Mouse (Mus musculus): ENCODE measurements around the gene Atp13a1. TPM values are rescaled to one million over a fixed set of nuclear protein-coding genes. Genes with fewer than 3 reads are reported as not detected.
A peak's percentile ranks its signal among the peaks of the same experiment; 100 is the strongest.

The Atp13a1 gene
- polyA plus RNA-seq, 1 experiment = 31.2 TPM

DNA sequence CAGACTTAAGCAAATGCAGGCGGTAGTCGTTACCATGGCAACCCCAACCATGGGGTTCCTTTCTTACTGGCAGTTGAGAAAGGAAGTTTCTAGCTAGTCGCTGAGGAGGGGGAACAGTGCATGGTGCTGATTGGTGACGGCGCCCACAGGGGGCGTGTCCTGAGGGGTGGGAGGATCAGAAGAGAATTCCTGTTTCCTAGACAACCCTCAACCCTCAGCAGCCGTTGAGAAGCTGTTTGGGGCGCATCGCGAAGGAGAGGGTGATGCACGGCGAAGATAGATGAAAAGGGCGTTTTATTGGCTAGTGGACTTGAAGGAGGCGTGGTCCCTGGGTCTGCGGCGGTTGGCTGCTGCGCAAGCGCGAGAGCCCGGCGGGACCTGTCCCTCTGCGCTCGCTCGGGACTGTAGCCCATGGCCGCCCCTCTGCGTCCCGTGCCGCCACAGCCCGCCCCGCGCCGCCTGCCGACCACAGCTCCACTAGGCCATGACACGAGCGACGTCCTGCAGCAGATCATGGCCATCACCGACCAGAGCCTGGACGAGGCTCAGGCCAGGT is 41.4 kb downstream of the Atp13a1 start, which contains the start of gene Pbx4:
Gene Pbx4 (plus strand): TSS at position 194 of the 556 bp plus-strand sequence.
- Histone ChIP-seq H3K4me1 (ENCODE audit: control insufficient read depth, insufficient read depth, low read length) (peaks cover 18% of the 10 kb centered on the region), H3K4me3 (ENCODE audit: insufficient read depth, low read length) (peak within 1 kb of the TSS; percentile 82), H3K27ac (ENCODE audit: insufficient read depth, low read depth, low read length) (no peak within 1 kb of the TSS)
- TF ChIP-seq POLR2A (IDR thresholded peaks at IDR 0.05; ENCODE audit: borderline replicate concordance, low read depth, low read length) (no peak), CTCF (IDR thresholded peaks at IDR 0.05; ENCODE audit: low read depth, low read length) (no peak)

DNA sequence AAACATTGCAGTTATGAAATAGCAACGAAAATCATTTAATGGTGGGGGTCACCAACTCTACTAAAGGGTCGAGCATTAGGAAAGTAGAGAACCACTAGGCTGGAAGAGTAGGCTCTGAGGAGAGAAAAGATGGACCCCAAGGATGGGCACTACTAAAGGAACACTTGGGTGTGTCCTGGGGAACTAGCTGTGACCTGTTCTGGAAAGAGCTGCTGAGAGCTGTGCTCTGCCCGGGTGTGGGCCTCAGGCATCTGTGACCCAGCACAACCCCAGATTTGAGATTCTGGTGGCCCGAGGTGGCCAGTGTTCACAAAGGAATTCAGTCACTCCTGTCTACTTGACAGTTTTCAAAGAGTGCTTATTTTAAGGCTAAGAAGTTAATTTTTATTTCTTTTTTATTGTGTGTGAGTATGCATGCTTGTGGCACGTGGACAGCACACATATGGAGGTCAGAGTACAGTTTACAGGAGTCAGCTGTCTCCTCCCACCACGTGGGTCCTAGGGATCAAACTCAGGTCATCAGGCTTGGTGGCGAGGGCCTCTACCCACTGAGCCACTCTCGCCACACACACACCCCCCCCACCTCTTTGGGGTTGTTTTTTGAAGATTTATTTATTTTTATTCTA is 46.2 kb downstream of the Atp13a1 start:
- TF ChIP-seq CTCF (IDR thresholded peaks at IDR 0.05; ENCODE audit: low read depth, low read length) (no peak), POLR2A (IDR thresholded peaks at IDR 0.05; ENCODE audit: borderline replicate concordance, low read depth, low read length) (no peak)
- no peak overlapping the region for H3K27ac ChIP-seq (ENCODE audit: insufficient read depth, low read depth, low read length)
- peaks cover 11% of the 10 kb centered on the region for H3K4me1 ChIP-seq (ENCODE audit: control insufficient read depth, insufficient read depth, low read length)
- no peak overlapping the region for H3K4me3 ChIP-seq (ENCODE audit: insufficient read depth, low read length)

DNA sequence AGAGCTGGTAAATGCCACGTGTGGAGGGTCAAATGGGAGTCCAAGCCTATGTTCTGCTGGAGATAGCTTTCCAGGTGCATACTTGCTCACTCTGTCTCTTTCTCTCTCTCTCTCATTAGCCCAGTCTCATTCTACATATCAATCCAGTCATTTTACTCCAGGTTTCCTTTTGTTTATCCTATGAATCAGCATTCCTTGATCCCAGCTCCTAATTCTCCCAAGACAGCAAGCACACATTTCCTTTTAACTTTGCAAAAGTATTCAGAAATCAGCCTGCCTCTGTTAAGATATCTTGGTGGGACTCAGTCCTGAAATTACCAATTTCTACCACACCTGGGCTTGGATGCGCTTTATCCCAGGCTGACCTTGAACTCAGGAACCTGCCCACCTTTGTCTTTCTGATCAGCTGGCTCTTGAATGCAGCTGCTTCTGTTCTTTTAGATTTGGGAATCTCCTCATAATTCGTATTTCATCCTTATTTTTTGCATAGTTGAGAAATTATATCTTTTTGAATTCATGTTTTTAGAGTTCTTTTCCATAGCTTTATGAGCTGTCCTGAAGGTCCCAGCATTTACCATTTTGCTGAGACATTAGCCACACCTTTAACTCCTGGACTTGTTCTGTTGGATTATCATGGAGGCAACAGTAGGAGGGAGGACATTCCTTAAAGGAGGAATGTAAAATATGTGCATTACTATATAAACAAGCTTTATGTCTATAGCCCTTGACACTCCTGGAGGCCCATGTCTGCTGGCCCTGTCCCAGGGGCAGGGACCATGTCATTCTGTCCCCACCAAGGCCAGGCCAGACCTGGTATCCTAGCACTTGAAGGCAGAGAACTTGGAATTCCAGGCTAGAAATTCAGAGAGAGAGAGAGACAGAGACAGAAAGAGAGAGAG is 56.5 kb downstream of the Atp13a1 start:
- TF ChIP-seq POLR2A (IDR thresholded peaks at IDR 0.05; ENCODE audit: borderline replicate concordance, low read depth, low read length) = no peak
- TF ChIP-seq CTCF (IDR thresholded peaks at IDR 0.05; ENCODE audit: low read depth, low read length) = no peak
- H3K27ac ChIP-seq (ENCODE audit: insufficient read depth, low read depth, low read length) = no peak overlapping the region
- H3K4me3 ChIP-seq (ENCODE audit: insufficient read depth, low read length) = no peak overlapping the region
- peaks cover 58% of the 10 kb centered on the region for H3K4me1 ChIP-seq (ENCODE audit: control insufficient read depth, insufficient read depth, low read length)

DNA sequence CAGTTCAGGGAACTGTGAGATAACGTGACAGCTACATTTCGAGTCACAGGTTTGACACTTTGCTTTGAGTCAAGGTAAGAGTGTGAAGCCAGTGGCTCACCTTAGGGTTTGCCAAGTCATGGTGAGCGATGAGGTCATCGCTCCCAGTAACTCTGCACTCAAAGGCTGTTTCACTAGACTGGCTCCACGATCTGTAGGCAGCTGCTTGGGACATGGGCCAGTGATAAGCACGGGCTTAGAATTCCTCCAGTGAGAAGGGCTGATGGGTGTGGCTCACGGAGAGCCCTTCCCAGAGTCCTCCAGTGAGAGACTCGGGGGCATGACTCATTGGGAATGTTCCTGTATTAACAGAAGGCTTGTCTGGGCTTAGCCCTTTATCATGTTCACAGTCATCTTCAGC is 58.0 kb downstream of the Atp13a1 start:
- no peak for TF ChIP-seq POLR2A (IDR thresholded peaks at IDR 0.05; ENCODE audit: borderline replicate concordance, low read depth, low read length)
- TF ChIP-seq CTCF (IDR thresholded peaks at IDR 0.05; ENCODE audit: low read depth, low read length) = no peak
- Histone ChIP-seq H3K4me3 (ENCODE audit: insufficient read depth, low read length) (no peak overlapping the region), H3K4me1 (ENCODE audit: control insufficient read depth, insufficient read depth, low read length) (peaks cover 46% of the 10 kb centered on the region), H3K27ac (ENCODE audit: insufficient read depth, low read depth, low read length) (peak overlapping the region; percentile 71)

DNA sequence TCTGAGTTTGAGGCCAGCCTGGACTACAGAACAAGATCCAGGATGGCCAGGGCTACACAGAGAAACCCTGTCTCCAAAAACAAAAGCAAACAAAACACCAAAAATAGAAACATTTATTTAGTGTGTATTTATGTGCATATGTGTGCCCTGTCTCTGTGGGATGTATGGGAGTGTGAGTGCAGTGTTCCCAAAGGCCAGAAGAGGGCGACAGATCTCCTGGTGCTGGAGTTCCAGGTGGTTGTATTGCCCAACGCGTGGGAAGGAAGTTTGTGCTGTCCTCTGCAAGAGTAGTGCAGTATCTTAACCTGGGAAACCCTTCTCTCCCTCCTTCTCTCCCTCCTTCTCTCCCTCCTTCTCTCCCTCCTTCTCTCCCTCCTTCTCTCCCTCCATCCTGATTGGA is 58.9 kb downstream of the Atp13a1 start:
- Histone ChIP-seq H3K27ac (ENCODE audit: insufficient read depth, low read depth, low read length) (peak overlapping the region; percentile 71; the same call in 1 of the 2 replicates), H3K4me1 (ENCODE audit: control insufficient read depth, insufficient read depth, low read length) (peaks cover 40% of the 10 kb centered on the region), H3K4me3 (ENCODE audit: insufficient read depth, low read length) (no peak overlapping the region)
- peak; percentile 27; the same call in 1 of the 2 replicates for TF ChIP-seq CTCF (IDR thresholded peaks at IDR 0.05; ENCODE audit: low read depth, low read length)
- TF ChIP-seq POLR2A (IDR thresholded peaks at IDR 0.05; ENCODE audit: borderline replicate concordance, low read depth, low read length) = no peak

DNA sequence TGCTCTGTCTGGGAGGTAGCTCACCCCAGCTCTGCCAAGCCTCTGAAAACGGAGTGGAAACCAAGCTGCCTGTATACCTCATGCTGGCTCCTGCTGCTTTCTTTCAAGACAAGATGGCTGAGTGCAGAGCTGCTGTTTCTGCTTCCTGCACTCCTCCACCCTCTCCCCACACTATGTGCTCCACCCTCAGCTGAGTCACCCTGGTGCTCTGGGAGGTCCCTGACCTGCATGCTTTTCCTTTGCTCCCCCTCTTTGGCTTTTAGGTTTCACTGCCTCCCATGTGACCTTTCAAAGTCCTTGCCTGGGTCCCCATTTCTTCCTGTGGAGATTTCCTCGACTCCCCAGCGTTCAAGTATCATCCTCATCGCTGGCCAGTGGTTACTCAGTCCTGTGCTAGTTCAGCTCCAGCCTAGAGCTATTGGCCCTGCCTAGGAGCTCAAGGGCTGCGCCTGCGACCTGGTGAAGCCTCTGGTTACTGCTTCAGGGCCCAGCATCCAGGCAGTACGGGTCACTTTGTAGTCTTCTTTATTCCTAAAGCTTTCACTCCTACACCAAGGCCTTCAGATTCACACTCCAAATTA is 60.1 kb downstream of the Atp13a1 start:
- Histone ChIP-seq H3K4me3 (ENCODE audit: insufficient read depth, low read length) (no peak overlapping the region), H3K27ac (ENCODE audit: insufficient read depth, low read depth, low read length) (peak overlapping the region; percentile 26; the same call in 1 of the 2 replicates)
- TF ChIP-seq CTCF (IDR thresholded peaks at IDR 0.05; ENCODE audit: low read depth, low read length) (no peak), POLR2A (IDR thresholded peaks at IDR 0.05; ENCODE audit: borderline replicate concordance, low read depth, low read length) (no peak)

DNA sequence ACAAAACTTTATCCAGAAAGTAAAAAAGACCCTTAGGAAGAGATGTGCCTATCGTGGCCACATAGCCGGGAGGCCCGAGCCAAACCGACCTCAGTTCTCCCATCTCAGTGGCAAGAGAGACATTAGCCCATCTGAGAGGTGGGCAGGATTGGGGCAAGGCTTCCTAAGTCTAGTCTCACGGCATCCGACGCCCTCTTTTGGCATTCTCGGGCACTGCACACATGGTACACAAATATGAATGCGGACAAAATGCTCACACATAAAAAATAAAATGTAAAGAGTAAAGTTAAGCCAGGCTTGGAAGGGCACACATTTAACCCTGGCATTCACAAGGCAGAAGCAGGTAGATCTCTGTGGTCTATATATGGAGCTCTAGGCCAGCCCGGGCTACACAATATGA is 62.9 kb downstream of the Atp13a1 start:
- TF ChIP-seq CTCF (IDR thresholded peaks at IDR 0.05; ENCODE audit: low read depth, low read length) = no peak
- no peak for TF ChIP-seq POLR2A (IDR thresholded peaks at IDR 0.05; ENCODE audit: borderline replicate concordance, low read depth, low read length)

More for the DNA sequence above, 60.1 kb downstream of the Atp13a1 start:
- peaks cover 28% of the 10 kb centered on the region for H3K4me1 ChIP-seq (ENCODE audit: control insufficient read depth, insufficient read depth, low read length)

More for the DNA sequence above, 62.9 kb downstream of the Atp13a1 start:
- Histone ChIP-seq H3K4me1 (ENCODE audit: control insufficient read depth, insufficient read depth, low read length) (peaks cover 14% of the 10 kb centered on the region), H3K27ac (ENCODE audit: insufficient read depth, low read depth, low read length) (no peak overlapping the region), H3K4me3 (ENCODE audit: insufficient read depth, low read length) (no peak overlapping the region)

Other genes with a start within 250 kb of the Atp13a1 start
- 15.5 and 17.0 TPM in 2 replicates for gene Zfp868, start 165.6 kb upstream of the Atp13a1 start, polyA plus RNA-seq (2012; ENCODE audit: insufficient read depth, insufficient read length, missing spikeins)
- 1.5 and 1.9 TPM in 2 replicates for gene Zfp964, start 136.7 kb upstream of the Atp13a1 start, polyA plus RNA-seq (2012; ENCODE audit: insufficient read depth, insufficient read length, missing spikeins)
- 18.4 and 21.8 TPM in 2 replicates for gene Zfp869, start 80.4 kb upstream of the Atp13a1 start, polyA plus RNA-seq (2012; ENCODE audit: insufficient read depth, insufficient read length, missing spikeins)
- gene Zfp963, start 41.2 kb upstream of the Atp13a1 start, polyA plus RNA-seq (2012; ENCODE audit: insufficient read depth, insufficient read length, missing spikeins) = 4.2 and 4.5 TPM in 2 replicates
- gene Gm20422, start 16.3 kb upstream of the Atp13a1 start, polyA plus RNA-seq (2012; ENCODE audit: insufficient read depth, insufficient read length, missing spikeins) = 2.8 and 3.0 TPM in 2 replicates
- gene Zfp866, start within 50 bp of the Atp13a1 start, polyA plus RNA-seq (2012; ENCODE audit: insufficient read depth, insufficient read length, missing spikeins) = 17.6 and 19.3 TPM in 2 replicates
- gene Gmip, start 17.5 kb downstream of the Atp13a1 start, polyA plus RNA-seq (2012; ENCODE audit: insufficient read depth, insufficient read length, missing spikeins) = 164 and 201 TPM in 2 replicates
- 0.91 and 1.0 TPM in 2 replicates for gene Lpar2, start 31.3 kb downstream of the Atp13a1 start, polyA plus RNA-seq (2012; ENCODE audit: insufficient read depth, insufficient read length, missing spikeins)
- 7.5 and 8.0 TPM in 2 replicates for gene Pbx4, start 41.3 kb downstream of the Atp13a1 start, polyA plus RNA-seq (2012; ENCODE audit: insufficient read depth, insufficient read length, missing spikeins)
- not detected in 2 replicates for gene Cilp2, start 96.5 kb downstream of the Atp13a1 start, polyA plus RNA-seq (2012; ENCODE audit: insufficient read depth, insufficient read length, missing spikeins)
- 0.60 TPM in 1 of 2 replicates, not detected in the other for gene Tssk6, start 111.0 kb downstream of the Atp13a1 start, polyA plus RNA-seq (2012; ENCODE audit: insufficient read depth, insufficient read length, missing spikeins)
- gene Ndufa13, start 111.4 kb downstream of the Atp13a1 start, polyA plus RNA-seq (2012; ENCODE audit: insufficient read depth, insufficient read length, missing spikeins) = 86.8 and 90.6 TPM in 2 replicates
- not detected in 2 replicates for gene Yjefn3, start 111.5 kb downstream of the Atp13a1 start, polyA plus RNA-seq (2012; ENCODE audit: insufficient read depth, insufficient read length, missing spikeins)
- 36.5 and 36.9 TPM in 2 replicates for gene Gatad2a, start 205.2 kb downstream of the Atp13a1 start, polyA plus RNA-seq (2012; ENCODE audit: insufficient read depth, insufficient read length, missing spikeins)